Mouse (Mus musculus): ENCODE data around the gene Hes5. TPM values are rescaled to one million over a fixed set of nuclear protein-coding genes. Genes with fewer than 3 reads are reported as not detected.

Hes5 gene
- polyA plus RNA-seq, 1 experiment from 2014 or later: 1.4 TPM

DNA sequence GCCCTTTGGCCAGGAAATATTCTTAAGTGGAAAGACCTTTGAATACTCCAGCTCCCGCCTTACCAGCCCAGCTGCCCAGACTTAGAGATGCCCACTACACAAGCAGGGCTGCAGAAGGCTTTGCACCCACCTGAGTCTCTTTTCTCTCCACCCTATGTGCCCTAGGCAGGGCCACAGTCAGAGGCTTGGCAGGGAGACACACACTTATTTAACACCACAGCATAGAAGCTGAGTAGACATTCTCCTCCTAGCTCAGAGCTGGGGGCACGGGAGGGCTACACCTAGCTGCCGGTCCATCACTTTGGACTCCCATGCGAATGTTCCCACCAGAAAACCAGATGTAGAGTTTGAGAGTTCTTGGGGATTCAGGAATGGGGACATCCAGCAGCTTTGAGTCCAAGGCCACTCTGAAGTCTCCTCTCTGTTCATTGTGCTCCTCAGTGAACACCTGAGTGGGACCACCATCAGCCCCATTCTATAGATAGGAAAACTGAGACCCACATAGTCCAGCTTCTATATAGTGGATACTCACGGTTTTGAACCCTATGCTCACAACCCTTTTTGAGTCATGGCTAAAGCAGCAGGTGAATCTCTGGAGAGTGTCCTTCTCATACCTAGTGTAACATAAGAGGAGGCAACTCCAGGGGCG is 11.7 kb upstream of the Hes5 start:
- Histone ChIP-seq H3K9me3 (ENCODE audit: control insufficient read depth, low read length) (no peaks in the 10 kb centered on the region), H3K4me3 (ENCODE audit: low read length) (no peak overlapping the region), H3K9ac (ENCODE audit: low read depth, low read length) (no peak overlapping the region), H3K27ac (ENCODE audit: low read length) (no peak overlapping the region), H3K4me1 (ENCODE audit: control insufficient read depth, insufficient read depth, low read length) (peaks cover 16% of the 10 kb centered on the region), H3K36me3 (ENCODE audit: control insufficient read depth, insufficient read depth, low read length) (no peaks in the 10 kb centered on the region), H3K27me3 (replicated peaks; ENCODE audit: control insufficient read depth, insufficient read depth, low read length) (peaks cover 38% of the 10 kb centered on the region), H3K4me2 (ENCODE audit: low read depth, low read length) (no peak overlapping the region)
- no peak for ATAC-seq
- WGBS: 68% methylated on average over 6 of the region's 6 CpGs

DNA sequence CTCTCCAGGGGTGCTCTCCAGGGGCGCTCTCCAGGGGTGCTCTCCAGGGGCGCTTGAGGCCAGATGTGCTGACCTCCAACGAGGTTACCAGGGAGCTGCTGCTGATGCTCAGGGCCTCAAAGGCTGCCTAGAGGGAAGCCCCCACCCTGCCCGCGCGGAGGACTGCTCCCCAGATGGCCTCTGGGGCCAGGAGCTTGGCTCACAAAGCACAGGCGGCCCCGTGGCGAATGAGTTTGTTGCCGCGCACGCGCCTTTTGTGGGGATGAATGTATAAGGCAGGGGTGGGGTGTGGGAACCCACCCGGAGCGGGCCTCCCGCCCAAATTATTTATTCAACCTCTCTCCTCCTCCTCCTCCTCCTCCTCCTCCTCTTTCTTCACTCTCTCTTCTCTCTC is 11.1 kb upstream of the Hes5 start:
- Histone ChIP-seq H3K4me1 (ENCODE audit: control insufficient read depth, insufficient read depth, low read length) (peaks cover 16% of the 10 kb centered on the region), H3K27me3 (replicated peaks; ENCODE audit: control insufficient read depth, insufficient read depth, low read length) (peaks cover 40% of the 10 kb centered on the region), H3K9me3 (ENCODE audit: control insufficient read depth, low read length) (no peaks in the 10 kb centered on the region), H3K9ac (ENCODE audit: low read depth, low read length) (no peak overlapping the region), H3K36me3 (ENCODE audit: control insufficient read depth, insufficient read depth, low read length) (no peaks in the 10 kb centered on the region), H3K27ac (ENCODE audit: low read length) (no peak overlapping the region), H3K4me3 (ENCODE audit: low read length) (no peak overlapping the region), H3K4me2 (ENCODE audit: low read depth, low read length) (no peak overlapping the region)
- WGBS: 12% methylated on average over 16 of the region's 16 CpGs
- ATAC-seq: no peak

DNA sequence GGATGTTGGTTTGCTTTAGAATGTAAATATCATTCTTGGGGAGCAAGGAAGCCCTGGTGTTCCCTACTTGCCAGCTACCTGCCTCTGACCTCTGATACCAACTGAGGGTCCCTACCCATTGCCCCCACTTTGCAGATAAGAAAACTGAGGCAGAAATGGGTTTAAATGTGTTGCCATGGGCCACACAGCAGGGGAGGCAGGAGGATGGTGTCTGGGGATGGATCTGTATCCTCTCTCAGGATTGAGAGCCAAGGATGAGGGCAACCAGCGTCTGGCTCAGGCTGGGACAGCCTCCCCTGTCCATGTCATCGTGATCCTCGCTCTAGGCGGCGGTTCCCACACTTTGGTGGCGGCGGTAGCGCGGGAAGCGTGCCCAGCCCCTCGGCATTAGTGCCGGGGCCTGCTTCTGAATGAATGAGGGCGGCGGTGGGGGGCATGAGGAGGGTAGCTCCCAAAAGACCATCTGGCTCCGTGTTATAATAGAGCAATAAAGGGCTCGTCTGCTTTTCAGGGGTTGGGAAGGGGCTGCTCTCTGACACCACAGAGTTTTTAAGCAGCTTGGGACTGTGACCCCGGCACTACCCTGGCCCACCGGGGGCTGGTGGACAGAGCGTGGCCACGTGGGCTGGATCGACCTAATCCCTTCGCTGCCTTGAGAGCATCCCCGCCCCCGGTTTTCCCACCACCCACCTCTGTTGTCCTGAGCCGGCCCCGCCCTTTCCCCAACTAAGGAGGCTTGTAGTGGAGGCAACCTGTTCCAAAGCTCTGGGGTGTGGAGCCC is 8.1 kb upstream of the Hes5 start:
- no peak for ATAC-seq
- Histone ChIP-seq H3K4me3 (ENCODE audit: low read length) (no peak overlapping the region), H3K27ac (ENCODE audit: low read length) (no peak overlapping the region), H3K4me1 (ENCODE audit: control insufficient read depth, insufficient read depth, low read length) (peaks cover 10% of the 10 kb centered on the region), H3K9ac (ENCODE audit: low read depth, low read length) (no peak overlapping the region), H3K27me3 (replicated peaks; ENCODE audit: control insufficient read depth, insufficient read depth, low read length) (peaks cover 53% of the 10 kb centered on the region), H3K4me2 (ENCODE audit: low read depth, low read length) (no peak overlapping the region), H3K36me3 (ENCODE audit: control insufficient read depth, insufficient read depth, low read length) (no peaks in the 10 kb centered on the region), H3K9me3 (ENCODE audit: control insufficient read depth, low read length) (no peaks in the 10 kb centered on the region)
- 2% methylated on average over 26 of the region's 26 CpGs for WGBS

DNA sequence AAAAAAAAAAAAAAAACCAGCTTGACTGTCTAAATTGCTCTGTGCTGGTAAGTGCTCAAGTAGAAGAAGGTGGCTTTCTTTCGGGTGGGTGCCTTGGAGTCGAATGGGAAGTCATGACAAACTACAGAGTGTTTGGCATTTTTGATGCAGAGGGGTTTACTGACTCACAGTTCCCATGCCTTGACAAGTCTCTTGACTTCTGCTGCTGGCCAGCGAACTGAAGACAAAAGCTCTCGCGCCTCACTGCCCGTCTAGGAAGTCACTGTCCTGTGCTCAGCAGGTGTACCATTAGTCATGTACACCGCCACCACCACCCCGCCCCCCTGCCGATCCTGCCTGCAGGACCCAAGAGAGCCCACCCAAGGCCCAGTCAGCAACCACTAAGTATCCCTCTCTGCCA is 4.1 kb upstream of the Hes5 start:
- WGBS: 48% methylated on average over 9 of the region's 9 CpGs

DNA sequence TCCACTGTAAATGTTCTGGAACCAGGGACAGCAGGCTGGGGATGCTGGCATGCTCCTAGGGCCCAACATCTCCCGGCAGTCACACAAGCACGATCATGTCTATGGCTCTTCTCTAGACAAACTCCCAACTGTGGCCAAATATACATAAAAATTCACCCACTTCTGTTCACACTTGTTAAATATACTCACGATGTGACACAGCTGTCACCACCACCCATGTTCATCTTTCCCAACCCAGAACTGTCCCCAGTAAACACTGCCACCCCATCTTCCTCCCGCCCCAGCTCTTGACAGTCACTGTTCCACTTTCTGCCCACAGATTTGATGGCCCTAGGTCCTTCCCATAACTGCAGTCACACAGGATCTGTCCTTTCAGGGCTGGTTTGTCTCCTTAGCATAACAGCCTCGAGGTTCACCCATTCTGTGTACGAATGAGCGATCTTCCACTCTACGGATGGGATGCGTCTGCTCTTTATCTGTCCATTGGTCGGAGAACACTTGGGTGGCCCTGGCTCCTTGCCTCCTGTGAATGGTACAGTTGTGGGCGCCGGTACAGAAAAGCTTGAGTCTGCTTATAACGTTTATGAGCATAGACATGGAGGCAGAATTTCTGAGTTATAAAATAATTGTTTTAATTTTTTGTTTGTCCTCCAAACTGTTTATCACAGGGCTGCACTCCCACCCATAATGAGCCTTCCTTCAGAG is 3.3 kb upstream of the Hes5 start:
- Histone ChIP-seq H3K4me1 (ENCODE audit: control insufficient read depth, insufficient read depth, low read length) (peaks cover 33% of the 10 kb centered on the region), H3K27me3 (replicated peaks; ENCODE audit: control insufficient read depth, insufficient read depth, low read length) (peaks cover 76% of the 10 kb centered on the region), H3K27ac (ENCODE audit: low read length) (no peak overlapping the region), H3K4me2 (ENCODE audit: low read depth, low read length) (no peak overlapping the region), H3K9me3 (ENCODE audit: control insufficient read depth, low read length) (no peaks in the 10 kb centered on the region), H3K36me3 (ENCODE audit: control insufficient read depth, insufficient read depth, low read length) (no peaks in the 10 kb centered on the region), H3K4me3 (ENCODE audit: low read length) (no peak overlapping the region), H3K9ac (ENCODE audit: low read depth, low read length) (no peak overlapping the region)
- no peak for ATAC-seq
- 50% methylated on average over 13 of the region's 13 CpGs for WGBS

More for the DNA sequence above, 4.1 kb upstream of the Hes5 start:
- Histone ChIP-seq H3K36me3 (ENCODE audit: control insufficient read depth, insufficient read depth, low read length) (no peaks in the 10 kb centered on the region), H3K9me3 (ENCODE audit: control insufficient read depth, low read length) (no peaks in the 10 kb centered on the region), H3K4me1 (ENCODE audit: control insufficient read depth, insufficient read depth, low read length) (peaks cover 29% of the 10 kb centered on the region), H3K27me3 (replicated peaks; ENCODE audit: control insufficient read depth, insufficient read depth, low read length) (peaks cover 77% of the 10 kb centered on the region), H3K4me3 (ENCODE audit: low read length) (no peak overlapping the region), H3K27ac (ENCODE audit: low read length) (no peak overlapping the region), H3K9ac (ENCODE audit: low read depth, low read length) (no peak overlapping the region), H3K4me2 (ENCODE audit: low read depth, low read length) (no peak overlapping the region)
- no peak for ATAC-seq

DNA sequence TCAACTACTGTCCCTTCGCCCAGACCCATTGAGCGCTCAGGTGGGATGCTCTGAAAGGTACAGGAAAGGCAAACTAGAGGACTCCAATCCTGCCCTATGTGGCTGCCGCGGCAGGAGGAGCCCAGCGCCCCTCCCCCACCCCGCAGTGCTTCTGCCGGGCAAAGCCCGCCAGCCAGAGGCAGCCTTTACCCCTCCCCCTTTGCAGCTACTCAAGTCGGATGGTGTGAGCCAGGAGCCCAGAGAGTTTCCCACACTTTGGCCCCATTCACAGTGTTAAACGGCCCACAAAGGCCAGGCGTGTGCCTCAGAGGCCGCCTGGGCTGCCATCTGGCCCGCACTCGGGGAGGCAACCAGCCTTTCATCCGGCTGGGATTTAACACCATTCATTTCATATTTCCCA is 2.6 kb upstream of the Hes5 start:
- no peak for ATAC-seq
- no peak overlapping the region for H3K27ac ChIP-seq (ENCODE audit: low read length)
- H3K9ac ChIP-seq (ENCODE audit: low read depth, low read length): no peak overlapping the region
- H3K4me2 ChIP-seq (ENCODE audit: low read depth, low read length): peak overlapping the region; percentile 22
- H3K27me3 ChIP-seq (replicated peaks; ENCODE audit: control insufficient read depth, insufficient read depth, low read length): peaks cover 75% of the 10 kb centered on the region
- no peaks in the 10 kb centered on the region for H3K36me3 ChIP-seq (ENCODE audit: control insufficient read depth, insufficient read depth, low read length)
- no peak overlapping the region for H3K4me3 ChIP-seq (ENCODE audit: low read length)
- no peaks in the 10 kb centered on the region for H3K9me3 ChIP-seq (ENCODE audit: control insufficient read depth, low read length)
- WGBS: 4% methylated on average over 15 of the region's 15 CpGs
- H3K4me1 ChIP-seq (ENCODE audit: control insufficient read depth, insufficient read depth, low read length): peaks cover 33% of the 10 kb centered on the region

DNA sequence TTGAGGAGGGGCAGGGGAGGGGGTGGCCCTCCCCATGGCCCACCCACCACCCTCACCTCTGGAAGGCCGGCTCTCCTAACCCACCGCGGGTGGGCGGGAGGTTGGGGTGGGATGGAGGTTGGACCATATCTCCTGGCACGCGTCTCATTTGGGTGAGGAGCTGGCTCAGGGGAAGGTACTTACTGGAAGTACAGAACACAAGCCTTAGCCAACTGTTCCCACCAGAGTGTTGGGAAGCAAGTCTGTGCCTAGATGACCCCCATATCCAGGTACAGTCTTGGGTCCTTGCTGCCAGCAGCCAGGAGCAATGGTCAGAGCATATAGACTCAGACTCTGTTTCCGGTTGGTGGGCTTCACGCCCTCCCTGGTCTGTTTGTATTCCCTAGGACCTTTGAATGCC is 2.1 kb upstream of the Hes5 start:
- 20% methylated on average over 8 of the region's 8 CpGs for WGBS
- Histone ChIP-seq H3K4me3 (ENCODE audit: low read length) (no peak overlapping the region), H3K27ac (ENCODE audit: low read length) (no peak overlapping the region), H3K4me1 (ENCODE audit: control insufficient read depth, insufficient read depth, low read length) (peaks cover 35% of the 10 kb centered on the region), H3K27me3 (replicated peaks; ENCODE audit: control insufficient read depth, insufficient read depth, low read length) (peaks cover 74% of the 10 kb centered on the region), H3K9me3 (ENCODE audit: control insufficient read depth, low read length) (no peaks in the 10 kb centered on the region), H3K36me3 (ENCODE audit: control insufficient read depth, insufficient read depth, low read length) (no peaks in the 10 kb centered on the region), H3K4me2 (ENCODE audit: low read depth, low read length) (peak overlapping the region; percentile 22; the same call in 1 of the 2 replicates), H3K9ac (ENCODE audit: low read depth, low read length) (no peak overlapping the region)
- no peak for ATAC-seq

DNA sequence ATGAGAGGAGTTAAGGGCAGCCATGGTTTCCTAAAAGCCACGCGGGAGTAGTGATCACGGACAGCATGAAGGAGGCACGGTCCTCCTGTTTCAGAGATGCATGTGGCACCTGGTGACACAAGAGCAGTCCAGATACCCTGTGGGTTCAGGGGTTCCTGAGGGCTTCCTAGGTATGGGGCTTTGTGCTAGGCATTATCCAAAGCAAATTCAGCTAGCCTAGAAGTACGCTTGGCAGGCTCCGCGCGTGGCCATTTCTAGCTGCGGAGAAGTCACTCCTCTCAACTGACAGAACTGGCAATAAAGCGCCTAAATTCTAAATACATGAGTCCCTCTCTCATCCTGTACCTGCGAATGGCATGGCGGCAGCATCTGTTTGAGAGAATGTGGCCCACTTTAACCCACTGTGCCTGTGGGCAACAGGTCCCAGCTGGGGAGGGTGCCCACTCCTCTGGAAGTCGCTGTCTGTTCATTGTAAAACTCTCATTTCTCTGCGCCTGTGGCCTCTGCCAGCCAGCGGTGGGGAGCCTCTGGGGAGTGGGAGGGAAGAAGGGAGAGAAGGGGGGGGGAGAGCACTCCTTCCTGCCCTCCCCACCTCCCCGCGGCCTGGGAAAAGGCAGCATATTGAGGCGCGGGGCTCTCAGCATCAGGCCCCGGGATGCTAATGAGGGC is 568 bp upstream of the Hes5 start:
- Histone ChIP-seq H3K9ac (ENCODE audit: low read depth, low read length) (peak overlapping the region; percentile 50), H3K4me1 (ENCODE audit: control insufficient read depth, insufficient read depth, low read length) (peaks cover 38% of the 10 kb centered on the region), H3K27ac (ENCODE audit: low read length) (no peak overlapping the region), H3K27me3 (replicated peaks; ENCODE audit: control insufficient read depth, insufficient read depth, low read length) (peaks cover 69% of the 10 kb centered on the region), H3K4me3 (ENCODE audit: low read length) (peak overlapping the region; percentile 50), H3K36me3 (ENCODE audit: control insufficient read depth, insufficient read depth, low read length) (no peaks in the 10 kb centered on the region), H3K9me3 (ENCODE audit: control insufficient read depth, low read length) (no peaks in the 10 kb centered on the region), H3K4me2 (ENCODE audit: low read depth, low read length) (peak overlapping the region; percentile 86)
- WGBS: 27% methylated on average over 20 of the region's 20 CpGs
- no peak for ATAC-seq

DNA sequence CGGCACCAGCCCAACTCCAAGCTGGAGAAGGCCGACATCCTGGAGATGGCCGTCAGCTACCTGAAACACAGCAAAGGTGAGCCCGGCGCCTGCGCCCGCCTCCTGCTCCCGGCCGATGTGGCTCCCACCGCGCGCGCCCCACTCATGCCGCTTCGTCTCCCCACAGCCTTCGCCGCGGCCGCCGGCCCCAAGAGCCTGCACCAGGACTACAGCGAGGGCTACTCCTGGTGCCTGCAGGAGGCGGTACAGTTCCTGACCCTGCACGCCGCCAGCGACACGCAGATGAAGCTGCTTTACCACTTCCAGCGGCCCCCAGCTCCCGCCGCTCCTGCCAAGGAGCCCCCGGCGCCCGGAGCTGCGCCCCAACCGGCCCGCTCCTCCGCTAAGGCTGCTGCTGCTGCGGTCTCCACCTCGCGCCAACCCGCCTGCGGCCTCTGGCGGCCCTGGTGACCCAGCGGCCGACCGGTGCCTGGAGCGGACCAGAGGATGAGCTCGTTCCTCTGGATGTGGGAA is 559 bp downstream of the Hes5 start:
- H3K36me3 ChIP-seq (ENCODE audit: control insufficient read depth, insufficient read depth, low read length): no peaks in the 10 kb centered on the region
- H3K9me3 ChIP-seq (ENCODE audit: control insufficient read depth, low read length): no peaks in the 10 kb centered on the region
- no peak overlapping the region for H3K27ac ChIP-seq (ENCODE audit: low read length)
- peaks cover 65% of the 10 kb centered on the region for H3K27me3 ChIP-seq (replicated peaks; ENCODE audit: control insufficient read depth, insufficient read depth, low read length)
- WGBS: under 1% methylated on average over 47 of the region's 47 CpGs
- no peak for ATAC-seq
- peak overlapping the region; percentile 50 for H3K4me3 ChIP-seq (ENCODE audit: low read length)
- H3K4me1 ChIP-seq (ENCODE audit: control insufficient read depth, insufficient read depth, low read length): peaks cover 48% of the 10 kb centered on the region
- H3K9ac ChIP-seq (ENCODE audit: low read depth, low read length): peak overlapping the region; percentile 50
- peak overlapping the region; percentile 86 for H3K4me2 ChIP-seq (ENCODE audit: low read depth, low read length)
